Mouse (Mus musculus) bone marrow, adult 2 months (tissue): Measurements from ENCODE around the gene Inpp4b.

Experiments
- CTCF ChIP-seq: fragments of 200-500 bp; IDR thresholded peaks from 2 replicates; pipeline ENCODE4 v1.5.1; 2011; ENCODE audit warnings: low read length, control low read depth; ENCODE audit not compliant: control insufficient read depth, insufficient read depth
- POLR2A ChIP-seq: fragments of 200-500 bp; IDR thresholded peaks from 2 replicates; pipeline ENCODE4 v1.6.1; 2011; ENCODE audit warnings: low read depth, mild to moderate bottlenecking, control low read depth, low read length, borderline replicate concordance; ENCODE audit not compliant: control insufficient read depth

GRCm38 (mm10) chr8:82104560-82104959 lies 762.2 kb downstream of the Inpp4b start:
- TF ChIP-seq POLR2A (no peak), CTCF (no peak)
